Comparison of ENCODE assay signal across 8 mouse cellular contexts in genomic region chr16:93807961-93808554, GRCm38 (mm10). TPM values are rescaled to one million over a fixed set of nuclear protein-coding genes. Genes with fewer than 3 reads are reported as not detected.
DNase-seq lines count a peak whose midpoint lies in the region; ATAC-seq and TF ChIP-seq lines count a peak whose summit lies in the region.

No protein-coding gene starts in this region.

- peak; percentile 35 for DNase-seq in ovary, adult 18-20 months (ENCODE audit: low spot score)
- no peak for DNase-seq in ovary, postnatal 10 days (ENCODE audit: low spot score)
- peak; percentile 80 for DNase-seq in fibroblast of lung, adult 2 months (ENCODE audit: low read depth)
- peak; percentile 76 for DNase-seq in limb, embryonic 14.5 days (ENCODE audit: low spot score)
- DNase-seq in yolk sac, embryonic 10.5 days (ENCODE audit: low spot score), result no peak
- no peak for DNase-seq in thymus, postnatal 36 days

- H3K4me1 ChIP-seq in hindbrain, embryonic 12.5 days, result peaks cover 7% of the 10 kb centered on the region
- H3K4me1 ChIP-seq in limb, embryonic 14.5 days (ENCODE audit: control insufficient read depth, insufficient read depth, low read length), result peaks cover 19% of the 10 kb centered on the region
- H3K4me1 ChIP-seq in stomach, embryonic 16.5 days (ENCODE audit: control insufficient read depth, insufficient read depth, low read length), result peaks cover 18% of the 10 kb centered on the region

- ATAC-seq in hindbrain, embryonic 12.5 days (ENCODE audit: low FRiP score), result no peak
- peak; percentile 86 for ATAC-seq in limb, embryonic 14.5 days (ENCODE audit: low FRiP score, low read depth)
- peak; percentile 73; the same call in 1 of the 2 replicates for ATAC-seq in stomach, embryonic 16.5 days (ENCODE audit: insufficient read depth, low FRiP score)

- H3K27me3 ChIP-seq in hindbrain, embryonic 12.5 days, result 0 out of 2 replicates have a peak, but pooled peaks cover 2% of the 10 kb centered on the region
- H3K27me3 ChIP-seq in limb, embryonic 14.5 days (ENCODE audit: control insufficient read depth, insufficient read depth, low read length), result no peaks in the 10 kb centered on the region
- no peaks in the 10 kb centered on the region for H3K27me3 ChIP-seq in stomach, embryonic 16.5 days (ENCODE audit: control insufficient read depth, insufficient read depth, low read length)

- WGBS in hindbrain, embryonic 12.5 days, result 46% methylated on average over 8 of the region's 8 CpGs
- WGBS in limb, embryonic 14.5 days, result 8% methylated on average over 8 of the region's 8 CpGs
- WGBS in stomach, embryonic 16.5 days, result 26% methylated on average over 8 of the region's 8 CpGs

- H3K36me3 ChIP-seq in hindbrain, embryonic 12.5 days, result peaks cover 57% of the 10 kb centered on the region
- H3K36me3 ChIP-seq in limb, embryonic 14.5 days (ENCODE audit: control insufficient read depth, insufficient read depth, low read length), result 0 out of 2 replicates have a peak, but pooled peaks cover 11% of the 10 kb centered on the region
- H3K36me3 ChIP-seq in stomach, embryonic 16.5 days (ENCODE audit: control insufficient read depth, insufficient read depth, low read length), result peaks cover 10% of the 10 kb centered on the region; the same call in 1 of the 2 replicates

- H3K27ac ChIP-seq in hindbrain, embryonic 12.5 days, result peak overlapping the region; percentile 13
- H3K27ac ChIP-seq in limb, embryonic 14.5 days (replicated peaks; ENCODE audit: low read depth, low read length), result peak overlapping the region; percentile 67
- H3K27ac ChIP-seq in stomach, embryonic 16.5 days (ENCODE audit: low read length), result peak overlapping the region; percentile 73

- TF ChIP-seq POLR2A in limb, embryonic 14.5 days (IDR thresholded peaks at IDR 0.05; ENCODE audit: borderline replicate concordance, extremely low read depth, insufficient read depth, insufficient read length), result no peak

- H3K4me2 ChIP-seq in hindbrain, embryonic 12.5 days (replicated peaks), result no peak overlapping the region
- no peak overlapping the region for H3K4me2 ChIP-seq in limb, embryonic 14.5 days (replicated peaks; ENCODE audit: low read depth, low read length, severe bottlenecking)
- H3K4me2 ChIP-seq in stomach, embryonic 16.5 days (ENCODE audit: low read depth, low read length), result no peak overlapping the region

- H3K4me3 ChIP-seq in hindbrain, embryonic 12.5 days, result no peak overlapping the region
- H3K4me3 ChIP-seq in limb, embryonic 14.5 days (replicated peaks; ENCODE audit: low read length), result no peak overlapping the region
- H3K4me3 ChIP-seq in stomach, embryonic 16.5 days (replicated peaks; ENCODE audit: low read length), result no peak overlapping the region

- H3K9me3 ChIP-seq in hindbrain, embryonic 12.5 days (replicated peaks), result peaks cover 9% of the 10 kb centered on the region; the same call in 1 of the 2 replicates
- H3K9me3 ChIP-seq in limb, embryonic 14.5 days (ENCODE audit: control insufficient read depth, low read length), result no peaks in the 10 kb centered on the region
- H3K9me3 ChIP-seq in stomach, embryonic 16.5 days (replicated peaks; ENCODE audit: control insufficient read depth, low read length), result peaks cover 2% of the 10 kb centered on the region; the same call in 1 of the 2 replicates

- H3K9ac ChIP-seq in hindbrain, embryonic 12.5 days, result no peak overlapping the region
- H3K9ac ChIP-seq in limb, embryonic 14.5 days (ENCODE audit: low read depth, low read length, severe bottlenecking), result no peak overlapping the region
- H3K9ac ChIP-seq in stomach, embryonic 16.5 days (ENCODE audit: low read length), result no peak overlapping the region

RNA-seq across cellular contexts. Expression of gene Morc3, which starts 23.9 kb away (rescaled TPM):
- 33.4 and 43.7 TPM in 2 replicates for polyA plus RNA-seq in hindbrain, embryonic 12.5 days (2016; fragmentation: Nextera tagmentation; extraction: Ambion mirVana)
- polyA plus RNA-seq in limb, embryonic 14.5 days (2012; rRNA removed), result 26.4 and 32.5 TPM in 2 replicates
- 29.3 and 32.0 TPM in 2 replicates for polyA plus RNA-seq in limb, embryonic 14.5 days (2014; fragmentation: Nextera tagmentation; extraction: Ambion mirVana)
- 31.0 and 34.8 TPM in 2 replicates for polyA plus RNA-seq in stomach, embryonic 16.5 days (2015; fragmentation: Nextera tagmentation; extraction: Ambion mirVana)

Comparison
In these comparisons a context has a peak if more than half of its experiments do, and no peak if none do; other contexts are left out.
1. DNase-seq: peak in ovary, adult 18-20 months (single experiment), fibroblast of lung, adult 2 months (single experiment) and limb, embryonic 14.5 days (single experiment); none in ovary, postnatal 10 days (single experiment), yolk sac, embryonic 10.5 days (single experiment) and thymus, postnatal 36 days (0 of 2).
2. H3K27ac ChIP-seq: peak in every context shown above with its lines; median percentile 73 in stomach, embryonic 16.5 days; 67 in limb, embryonic 14.5 days; 13 in hindbrain, embryonic 12.5 days.